Mouse (Mus musculus) ovary, adult 2 months (tissue): ENCODE measurements around the gene 1700006A11Rik. TPM values are rescaled to one million over a fixed set of nuclear protein-coding genes. Genes with fewer than 3 reads are reported as not detected.

Experiments
- polyA plus RNA-seq: library from polyadenylated mRNA; depleted of rRNA; stranded (reverse); fragments of >200 nt; gene quantifications from 2 replicates; pipeline ENCODE4 v1.2.3, GENCODE M21; 2012; rRNA removed

1700006A11Rik gene
- polyA plus RNA-seq, result not detected in 2 replicates

GRCm38 (mm10) chr3:124425940-124426339, at the start of gene 1700006A11Rik:
TSS of gene 1700006A11Rik (minus strand) at chr3:124426040.

Other genes starting within 250 kb of the 1700006A11Rik start
- gene Tram1l1, start 105.2 kb downstream of the 1700006A11Rik start, polyA plus RNA-seq, result 1.0 and 1.3 TPM in 2 replicates
- gene 1700003H04Rik, start 155.1 kb upstream of the 1700006A11Rik start, polyA plus RNA-seq, result not detected in 2 replicates